Mouse (Mus musculus): ENCODE results near the gene Lrrc10.
"Not testable (repeated sequence)": the region's sequence is repeated elsewhere in the genome, so short reads cannot be mapped to it uniquely, and the experiment has no call there.

The Lrrc10 gene

DNA sequence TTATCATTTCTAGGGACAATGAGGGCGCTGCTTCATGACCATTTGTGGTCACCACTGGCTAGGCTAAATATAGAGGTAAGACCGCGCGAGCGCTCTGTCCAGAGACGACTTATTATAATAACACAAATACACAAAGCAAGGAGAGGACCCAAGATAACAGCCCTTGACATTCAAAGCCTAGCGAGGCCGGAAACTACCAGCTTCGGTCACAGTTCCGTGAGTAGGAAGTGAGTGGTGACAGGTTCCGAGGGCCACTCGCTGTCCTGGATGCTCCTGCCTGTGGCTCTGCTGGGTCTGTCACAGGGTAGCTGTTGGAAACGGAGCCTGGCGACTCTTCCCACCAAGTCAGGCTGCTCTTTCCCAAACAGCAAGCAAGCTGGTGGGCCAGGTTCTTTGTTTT, 2.8 kb upstream of the Lrrc10 start:
- in situ Hi-C loops (cut with MboI; ENCODE audit: low sequenced_read_pairs), result no loop called here

GRCm38 (mm10) chr10:117043497-117044166, 1.5 kb upstream of the Lrrc10 start:
- in situ Hi-C loops (cut with MboI; ENCODE audit: low sequenced_read_pairs), result not testable (repeated sequence)

GRCm38 (mm10) chr10:117049253-117049652, 4.1 kb downstream of the Lrrc10 start:
- in situ Hi-C loops (cut with MboI; ENCODE audit: low sequenced_read_pairs), result no loop called here

DNA sequence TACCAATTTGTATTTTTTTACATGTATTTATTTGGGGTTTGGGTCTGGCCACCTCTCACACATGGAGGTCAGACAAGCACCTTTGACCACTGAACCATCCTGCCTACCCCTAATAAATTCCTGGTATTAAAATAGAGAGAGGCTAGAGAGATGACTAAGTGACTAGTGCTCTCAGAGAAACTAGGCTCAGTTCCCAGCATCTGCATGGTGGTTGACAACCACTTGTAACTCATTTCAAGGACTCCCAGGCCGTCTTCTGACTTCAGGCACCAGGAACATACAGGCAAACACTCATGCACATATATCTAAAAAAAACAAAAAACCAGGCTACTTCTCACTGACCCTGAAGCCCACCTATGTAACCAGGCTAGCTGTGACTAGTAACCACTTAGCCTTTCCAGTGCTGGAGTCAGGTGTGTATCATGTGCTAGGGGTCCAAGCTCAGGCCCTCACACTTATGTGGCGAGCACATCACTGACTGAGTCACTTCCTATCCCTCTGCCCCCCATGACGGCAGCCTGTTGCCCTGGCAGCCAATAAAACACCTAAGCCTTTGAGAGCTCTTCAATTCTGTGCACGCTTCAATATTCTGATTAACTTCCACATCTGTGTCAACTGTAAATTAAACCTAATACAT, 4.9 kb downstream of the Lrrc10 start:
- in situ Hi-C loops (cut with MboI; ENCODE audit: low sequenced_read_pairs), result loop anchor here (25.0 kb wide), 1 partner anchor 162 kb away; the partner anchor contains the start of gene Yeats4

GRCm38 (mm10) chr10:117055668-117056067, 10.5 kb downstream of the Lrrc10 start:
- in situ Hi-C loops (cut with MboI; ENCODE audit: low sequenced_read_pairs), result loop anchor here (25.0 kb wide), 1 partner anchor 157 kb away; the partner anchor contains the start of gene Yeats4

DNA sequence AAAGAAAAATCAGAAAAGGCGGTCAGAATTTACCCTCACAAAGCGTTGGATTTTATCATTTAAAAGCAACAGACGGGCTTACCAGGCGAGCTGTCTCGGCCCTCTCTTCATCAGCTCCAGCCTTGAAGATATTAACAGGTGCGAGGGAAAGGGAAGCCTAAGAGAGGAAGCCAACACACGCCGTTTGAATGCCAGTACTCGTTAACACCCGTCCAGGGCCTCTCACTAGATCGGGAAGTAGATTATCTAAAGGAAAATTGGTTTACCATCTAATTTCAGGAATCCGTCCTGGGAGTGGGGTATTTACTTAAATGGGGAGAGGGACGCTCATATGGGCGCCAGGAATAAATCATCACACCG, 17.7 kb downstream of the Lrrc10 start:
- in situ Hi-C loops (cut with MboI; ENCODE audit: low sequenced_read_pairs), result loop anchor here (25.0 kb wide), 1 partner anchor 149 kb away; the partner anchor contains the start of gene Yeats4

- in situ Hi-C loops (cut with MboI; ENCODE audit: low sequenced_read_pairs), result loop anchor here (25.0 kb wide), 1 partner anchor 149 kb away; the partner anchor contains the start of gene Yeats4
These were observed 18.3 kb downstream of the Lrrc10 start, which contains the start of gene Cct2 for GRCm38 (mm10) chr10:117063254-117064021. Gene Cct2, minus strand, starts transcription at chr10:117063814.

DNA sequence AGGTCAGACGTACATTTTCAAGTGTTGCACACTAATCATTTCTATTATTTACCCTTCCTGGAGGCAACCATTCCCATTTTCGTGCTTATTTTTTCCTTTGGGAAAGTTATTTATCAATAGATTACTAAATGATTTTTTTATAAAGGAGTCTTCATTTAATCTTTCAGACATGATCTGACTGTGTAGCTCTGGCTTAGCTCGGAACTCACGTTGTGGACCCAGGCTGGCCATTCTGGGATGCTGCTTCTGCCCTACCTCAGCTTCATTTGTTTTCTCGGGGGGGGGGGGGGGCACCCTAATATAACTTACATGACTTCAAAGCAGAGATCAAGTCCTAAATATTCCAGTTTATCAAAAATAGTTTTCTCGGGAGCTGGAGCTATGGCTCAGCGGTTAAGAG, 18.9 kb downstream of the Lrrc10 start:
- in situ Hi-C loops (cut with MboI; ENCODE audit: low sequenced_read_pairs), result loop anchor here (25.0 kb wide), 1 partner anchor 148 kb away; the partner anchor contains the start of gene Yeats4

GRCm38 (mm10) chr10:117069109-117069508, 24.0 kb downstream of the Lrrc10 start:
- in situ Hi-C loops (cut with MboI; ENCODE audit: low sequenced_read_pairs), result loop anchor here (25.0 kb wide), 1 partner anchor 143 kb away; the partner anchor contains the start of gene Yeats4

GRCm38 (mm10) chr10:117072191-117072888, 27.2 kb downstream of the Lrrc10 start:
- in situ Hi-C loops (cut with MboI; ENCODE audit: low sequenced_read_pairs), result loop anchor here (25.0 kb wide), 1 partner anchor 140 kb away; the partner anchor contains the start of gene Yeats4

DNA sequence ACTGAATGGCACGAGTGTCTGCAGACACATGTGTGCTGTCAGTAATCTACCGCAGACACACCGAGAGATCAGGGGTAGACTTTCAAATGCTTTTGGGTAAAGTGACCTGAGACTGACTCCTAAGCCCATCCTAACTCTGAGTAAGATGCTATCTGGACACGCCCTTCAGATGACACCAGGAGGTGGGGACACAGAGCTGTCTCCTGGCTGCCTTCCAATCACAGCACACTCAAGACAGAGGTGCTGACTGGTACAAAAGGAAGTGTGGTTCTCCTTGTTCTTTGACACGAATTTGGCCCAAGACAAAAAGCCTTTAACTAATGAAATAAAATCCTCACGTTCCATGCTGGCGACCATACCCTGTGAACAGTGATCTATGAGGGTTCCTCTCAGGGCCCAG, 28.0 kb downstream of the Lrrc10 start:
- in situ Hi-C loops (cut with MboI; ENCODE audit: low sequenced_read_pairs), result loop anchor here (25.0 kb wide), 1 partner anchor 139 kb away; the partner anchor contains the start of gene Yeats4

DNA sequence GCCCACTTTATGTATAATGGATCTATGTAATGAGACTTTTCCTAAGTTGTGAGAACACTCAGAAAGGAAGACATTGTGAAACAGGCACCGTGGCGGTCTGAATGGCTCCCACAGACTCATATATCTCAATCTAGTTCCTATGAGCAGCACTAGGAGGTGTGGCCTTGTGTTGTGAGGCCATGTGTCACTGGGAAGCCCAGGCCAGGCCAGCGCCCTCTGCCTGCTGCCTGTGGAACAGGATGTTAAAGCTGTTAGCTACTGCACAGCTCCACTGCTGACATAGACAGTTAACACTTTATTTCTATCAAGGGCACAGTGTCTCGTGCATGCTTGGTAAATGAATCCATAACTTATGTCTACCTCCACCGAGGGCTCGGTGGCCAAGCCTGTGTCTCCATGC, 33.1 kb downstream of the Lrrc10 start:
- in situ Hi-C loops (cut with MboI; ENCODE audit: low sequenced_read_pairs), result no loop called here

- in situ Hi-C loops (cut with MboI; ENCODE audit: low sequenced_read_pairs), result no loop called here
These were observed 36.2 kb downstream of the Lrrc10 start for GRCm38 (mm10) chr10:117081326-117081725.

DNA sequence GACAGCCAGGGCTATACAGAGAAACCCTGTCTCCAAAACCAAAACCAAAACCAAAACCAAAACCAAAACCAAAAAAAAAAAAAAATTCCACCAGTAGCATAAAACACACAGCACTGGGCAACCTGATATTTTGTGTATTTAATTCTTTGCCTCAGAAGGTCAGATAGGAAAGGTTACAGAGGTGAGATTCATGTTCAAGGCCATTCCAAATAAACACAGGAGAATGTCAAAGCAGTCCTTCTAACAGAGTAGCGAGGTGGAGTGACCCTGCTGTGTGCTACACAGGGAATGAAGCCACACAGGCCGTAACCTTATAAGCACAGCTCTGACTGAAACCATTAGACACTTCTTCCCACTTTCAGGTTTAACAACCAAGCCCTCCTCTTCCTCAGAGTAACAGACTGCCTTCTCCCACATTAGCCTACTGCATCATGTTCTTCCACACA, 36.8 kb downstream of the Lrrc10 start:
- in situ Hi-C loops (cut with MboI; ENCODE audit: low sequenced_read_pairs), result no loop called here

DNA sequence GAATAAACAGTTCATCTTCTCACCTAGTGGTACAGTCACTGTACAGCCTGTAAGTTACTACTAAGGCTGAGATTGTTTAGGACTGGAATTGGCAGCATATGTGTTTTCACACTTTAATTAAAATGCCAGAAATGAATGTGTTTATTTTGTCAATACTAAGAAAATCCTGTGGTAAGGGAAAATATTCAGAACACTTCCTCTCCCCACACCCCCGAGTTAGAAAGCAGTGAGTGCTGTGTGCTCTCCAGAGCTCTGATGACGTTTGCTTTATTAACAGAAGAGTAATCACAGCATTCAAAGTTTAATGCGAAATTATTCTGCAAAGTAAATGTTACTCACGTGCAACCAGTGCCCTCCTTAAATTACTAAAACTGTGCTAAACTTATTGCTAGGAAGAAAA, 44.5 kb downstream of the Lrrc10 start:
- in situ Hi-C loops (cut with MboI; ENCODE audit: low sequenced_read_pairs), result no loop called here

GRCm38 (mm10) chr10:117094504-117095329, 49.6 kb downstream of the Lrrc10 start:
- in situ Hi-C loops (cut with MboI; ENCODE audit: low sequenced_read_pairs), result no loop called here

GRCm38 (mm10) chr10:117096096-117096495, 51.0 kb downstream of the Lrrc10 start:
- in situ Hi-C loops (cut with MboI; ENCODE audit: low sequenced_read_pairs), result no loop called here

Measured in CH12F3 (cell line).